Mouse (Mus musculus): ENCODE measurements around the gene Exoc1.
A peak's percentile ranks its signal among the peaks of the same experiment; 100 is the strongest.

Gene Exoc1

GRCm38 (mm10) chr5:76529040-76529703, at the start of gene Exoc1:
Gene Exoc1, plus strand, starts transcription at chr5:76529311.
- DNase-seq: peak; percentile 92

- no peak for DNase-seq
Measured at GRCm38 (mm10) chr5:76483811-76484210, 45.3 kb upstream of the Exoc1 start, which contains the start of gene Gm7271. Gene Gm7271, plus strand, starts transcription at chr5:76484040.

GRCm38 (mm10) chr5:76495126-76495525, 34.0 kb upstream of the Exoc1 start:
- no peak for DNase-seq

- no peak for DNase-seq
Measured at GRCm38 (mm10) chr5:76522446-76522845, 6.7 kb upstream of the Exoc1 start.

- no peak for DNase-seq
Measured at GRCm38 (mm10) chr5:76524623-76525022, 4.5 kb upstream of the Exoc1 start.

GRCm38 (mm10) chr5:76525066-76525465, 4.0 kb upstream of the Exoc1 start:
- no peak for DNase-seq

- no peak for DNase-seq
Measured at GRCm38 (mm10) chr5:76525829-76526228, 3.3 kb upstream of the Exoc1 start.

GRCm38 (mm10) chr5:76529704-76530066, 574 bp downstream of the Exoc1 start:
- no peak for DNase-seq

- DNase-seq: no peak
Measured at GRCm38 (mm10) chr5:76533186-76533585, 4.1 kb downstream of the Exoc1 start.

GRCm38 (mm10) chr5:76536231-76536630, 7.1 kb downstream of the Exoc1 start:
- no peak for DNase-seq

- no peak for DNase-seq
Measured at GRCm38 (mm10) chr5:76537578-76537977, 8.5 kb downstream of the Exoc1 start.

GRCm38 (mm10) chr5:76540181-76540580, 11.1 kb downstream of the Exoc1 start:
- no peak for DNase-seq

- no peak for DNase-seq
Measured at GRCm38 (mm10) chr5:76540842-76541241, 11.7 kb downstream of the Exoc1 start.

GRCm38 (mm10) chr5:76543200-76543599, 14.1 kb downstream of the Exoc1 start:
- DNase-seq: no peak

- DNase-seq: no peak
Measured at GRCm38 (mm10) chr5:76550426-76550825, 21.3 kb downstream of the Exoc1 start.

GRCm38 (mm10) chr5:76565321-76565720, 36.2 kb downstream of the Exoc1 start:
- DNase-seq: peak; percentile 73

GRCm38 (mm10) chr5:76574251-76574650, 45.1 kb downstream of the Exoc1 start:
- no peak for DNase-seq

- DNase-seq: no peak
Measured at GRCm38 (mm10) chr5:76577026-76577425, 47.9 kb downstream of the Exoc1 start.

- no peak for DNase-seq
Measured at GRCm38 (mm10) chr5:76585378-76585777, 56.3 kb downstream of the Exoc1 start.

GRCm38 (mm10) chr5:76588551-76589283, 59.6 kb downstream of the Exoc1 start, which contains the start of gene Cep135:
Gene Cep135, plus strand, starts transcription at chr5:76588698.
- DNase-seq: peak; percentile 95

- no peak for DNase-seq
Measured at GRCm38 (mm10) chr5:76589311-76589710, 60.2 kb downstream of the Exoc1 start.

GRCm38 (mm10) chr5:76590009-76590408, 60.9 kb downstream of the Exoc1 start:
- no peak for DNase-seq

GRCm38 (mm10) chr5:76591885-76592284, 62.8 kb downstream of the Exoc1 start:
- no peak for DNase-seq

GRCm38 (mm10) chr5:76609702-76610370, 80.7 kb downstream of the Exoc1 start:
- no peak for DNase-seq

All from liver (tissue).